Mouse (Mus musculus): ENCODE results near the gene Vps16. TPM values are rescaled to one million over a fixed set of nuclear protein-coding genes. Genes with fewer than 3 reads are reported as not detected.

Gene Vps16
- 22.5 and 38.8 TPM in 2 replicates for polyA plus RNA-seq (2012; rRNA removed)

GRCm38 (mm10) chr2:130424126-130424853, at the start of gene Vps16, which contains the start of gene Pced1a:
Vps16 (plus strand) TSS chr2:130424339.
Pced1a (minus strand) TSS chr2:130424701.
- under 1% methylated on average over 58 of the region's 58 CpGs for WGBS
- TF ChIP-seq CTCF (IDR thresholded peaks at IDR 0.05; ENCODE audit: extremely low read depth, insufficient read length, insufficient replicate concordance, low read depth, low read length), result peak; percentile 52; the same call in 1 of the 2 replicates
- peak; percentile 73 for TF ChIP-seq POLR2A (IDR thresholded peaks at IDR 0.05; ENCODE audit: low read depth, low read length)
- Histone ChIP-seq H3K4me1 (ENCODE audit: control insufficient read depth, insufficient read depth, insufficient read length, low read length) (peaks cover 12% of the 10 kb centered on the region), H3K4me3 (ENCODE audit: low read depth, low read length) (peak within 1 kb of the TSS; percentile 86), H3K27me3 (ENCODE audit: control insufficient read depth, insufficient read depth, low read length) (no peaks in the 10 kb centered on the region), H3K27ac (ENCODE audit: insufficient read depth, low read depth, low read length) (peak within 1 kb of the TSS; percentile 84), H3K36me3 (ENCODE audit: control insufficient read depth, insufficient read depth, low read length) (no peaks in the 10 kb centered on the region)

- Histone ChIP-seq H3K27me3 (ENCODE audit: control insufficient read depth, insufficient read depth, low read length) (no peaks in the 10 kb centered on the region), H3K27ac (ENCODE audit: insufficient read depth, low read depth, low read length) (no peak overlapping the region), H3K36me3 (ENCODE audit: control insufficient read depth, insufficient read depth, low read length) (no peaks in the 10 kb centered on the region), H3K4me1 (ENCODE audit: control insufficient read depth, insufficient read depth, insufficient read length, low read length) (no peaks in the 10 kb centered on the region), H3K4me3 (ENCODE audit: low read depth, low read length) (no peak overlapping the region)
- no peak for TF ChIP-seq CTCF (IDR thresholded peaks at IDR 0.05; ENCODE audit: extremely low read depth, insufficient read length, insufficient replicate concordance, low read depth, low read length)
- no peak for TF ChIP-seq POLR2A (IDR thresholded peaks at IDR 0.05; ENCODE audit: low read depth, low read length)
- 68% methylated on average over 4 of the region's 4 CpGs for WGBS
Measured at GRCm38 (mm10) chr2:130374951-130375350, 49.2 kb upstream of the Vps16 start.

GRCm38 (mm10) chr2:130383205-130383604, 40.9 kb upstream of the Vps16 start:
- H3K27me3 ChIP-seq (ENCODE audit: control insufficient read depth, insufficient read depth, low read length), result 0 out of 2 replicates have a peak, but pooled peaks cover 2% of the 10 kb centered on the region
- TF ChIP-seq POLR2A (IDR thresholded peaks at IDR 0.05; ENCODE audit: low read depth, low read length), result no peak
- no peak for TF ChIP-seq CTCF (IDR thresholded peaks at IDR 0.05; ENCODE audit: extremely low read depth, insufficient read length, insufficient replicate concordance, low read depth, low read length)
- WGBS, result 51% methylated on average over 3 of the region's 3 CpGs

GRCm38 (mm10) chr2:130383895-130384294, 40.2 kb upstream of the Vps16 start:
- 41% methylated on average over 6 of the region's 6 CpGs for WGBS
- H3K27me3 ChIP-seq (ENCODE audit: control insufficient read depth, insufficient read depth, low read length), result 0 out of 2 replicates have a peak, but pooled peaks cover 2% of the 10 kb centered on the region
- H3K36me3 ChIP-seq (ENCODE audit: control insufficient read depth, insufficient read depth, low read length), result no peaks in the 10 kb centered on the region
- H3K27ac ChIP-seq (ENCODE audit: insufficient read depth, low read depth, low read length), result no peak overlapping the region
- no peak overlapping the region for H3K4me3 ChIP-seq (ENCODE audit: low read depth, low read length)
- TF ChIP-seq CTCF (IDR thresholded peaks at IDR 0.05; ENCODE audit: extremely low read depth, insufficient read length, insufficient replicate concordance, low read depth, low read length), result no peak
- no peak for TF ChIP-seq POLR2A (IDR thresholded peaks at IDR 0.05; ENCODE audit: low read depth, low read length)
- H3K4me1 ChIP-seq (ENCODE audit: control insufficient read depth, insufficient read depth, insufficient read length, low read length), result no peaks in the 10 kb centered on the region

More at GRCm38 (mm10) chr2:130383205-130383604, 40.9 kb upstream of the Vps16 start:
- Histone ChIP-seq H3K4me1 (ENCODE audit: control insufficient read depth, insufficient read depth, insufficient read length, low read length) (no peaks in the 10 kb centered on the region), H3K4me3 (ENCODE audit: low read depth, low read length) (no peak overlapping the region), H3K36me3 (ENCODE audit: control insufficient read depth, insufficient read depth, low read length) (no peaks in the 10 kb centered on the region), H3K27ac (ENCODE audit: insufficient read depth, low read depth, low read length) (no peak overlapping the region)

- no peaks in the 10 kb centered on the region for H3K36me3 ChIP-seq (ENCODE audit: control insufficient read depth, insufficient read depth, low read length)
- no peak for TF ChIP-seq CTCF (IDR thresholded peaks at IDR 0.05; ENCODE audit: extremely low read depth, insufficient read length, insufficient replicate concordance, low read depth, low read length)
- no peak for TF ChIP-seq POLR2A (IDR thresholded peaks at IDR 0.05; ENCODE audit: low read depth, low read length)
- no peaks in the 10 kb centered on the region for H3K4me1 ChIP-seq (ENCODE audit: control insufficient read depth, insufficient read depth, insufficient read length, low read length)
- H3K4me3 ChIP-seq (ENCODE audit: low read depth, low read length), result no peak overlapping the region
- H3K27me3 ChIP-seq (ENCODE audit: control insufficient read depth, insufficient read depth, low read length), result 0 out of 2 replicates have a peak, but pooled peaks cover under 1% of the 10 kb centered on the region
- H3K27ac ChIP-seq (ENCODE audit: insufficient read depth, low read depth, low read length), result no peak overlapping the region
- WGBS, result 57% methylated on average over 1 of the region's 1 CpGs
Measured at GRCm38 (mm10) chr2:130386212-130386611, 37.9 kb upstream of the Vps16 start.

GRCm38 (mm10) chr2:130388796-130389195, 35.3 kb upstream of the Vps16 start:
- Histone ChIP-seq H3K27ac (ENCODE audit: insufficient read depth, low read depth, low read length) (no peak overlapping the region), H3K36me3 (ENCODE audit: control insufficient read depth, insufficient read depth, low read length) (no peaks in the 10 kb centered on the region), H3K4me3 (ENCODE audit: low read depth, low read length) (no peak overlapping the region), H3K27me3 (ENCODE audit: control insufficient read depth, insufficient read depth, low read length) (no peaks in the 10 kb centered on the region), H3K4me1 (ENCODE audit: control insufficient read depth, insufficient read depth, insufficient read length, low read length) (no peaks in the 10 kb centered on the region)
- WGBS, result 81% methylated on average over 2 of the region's 2 CpGs
- TF ChIP-seq POLR2A (IDR thresholded peaks at IDR 0.05; ENCODE audit: low read depth, low read length), result no peak
- no peak for TF ChIP-seq CTCF (IDR thresholded peaks at IDR 0.05; ENCODE audit: extremely low read depth, insufficient read length, insufficient replicate concordance, low read depth, low read length)

- WGBS, result 59% methylated on average over 11 of the region's 11 CpGs
- Histone ChIP-seq H3K27ac (ENCODE audit: insufficient read depth, low read depth, low read length) (no peak overlapping the region), H3K4me1 (ENCODE audit: control insufficient read depth, insufficient read depth, insufficient read length, low read length) (no peaks in the 10 kb centered on the region)
Measured at GRCm38 (mm10) chr2:130390993-130391625, 33.0 kb upstream of the Vps16 start.

More at GRCm38 (mm10) chr2:130390993-130391625, 33.0 kb upstream of the Vps16 start:
- no peaks in the 10 kb centered on the region for H3K27me3 ChIP-seq (ENCODE audit: control insufficient read depth, insufficient read depth, low read length)
- no peak overlapping the region for H3K4me3 ChIP-seq (ENCODE audit: low read depth, low read length)
- H3K36me3 ChIP-seq (ENCODE audit: control insufficient read depth, insufficient read depth, low read length), result no peaks in the 10 kb centered on the region
- TF ChIP-seq CTCF (IDR thresholded peaks at IDR 0.05; ENCODE audit: extremely low read depth, insufficient read length, insufficient replicate concordance, low read depth, low read length) (no peak), POLR2A (IDR thresholded peaks at IDR 0.05; ENCODE audit: low read depth, low read length) (no peak)

Measured in small intestine, adult 2 months (tissue).